Mouse (Mus musculus) ovary, postnatal 14 days (tissue): ENCODE results near the gene Rnf130.

Experiments used
- DNase-seq: peaks from one replicate; pipeline ENCODE4 v3.0.0; 2022; ENCODE audit warnings: low spot score

The Rnf130 gene

DNA sequence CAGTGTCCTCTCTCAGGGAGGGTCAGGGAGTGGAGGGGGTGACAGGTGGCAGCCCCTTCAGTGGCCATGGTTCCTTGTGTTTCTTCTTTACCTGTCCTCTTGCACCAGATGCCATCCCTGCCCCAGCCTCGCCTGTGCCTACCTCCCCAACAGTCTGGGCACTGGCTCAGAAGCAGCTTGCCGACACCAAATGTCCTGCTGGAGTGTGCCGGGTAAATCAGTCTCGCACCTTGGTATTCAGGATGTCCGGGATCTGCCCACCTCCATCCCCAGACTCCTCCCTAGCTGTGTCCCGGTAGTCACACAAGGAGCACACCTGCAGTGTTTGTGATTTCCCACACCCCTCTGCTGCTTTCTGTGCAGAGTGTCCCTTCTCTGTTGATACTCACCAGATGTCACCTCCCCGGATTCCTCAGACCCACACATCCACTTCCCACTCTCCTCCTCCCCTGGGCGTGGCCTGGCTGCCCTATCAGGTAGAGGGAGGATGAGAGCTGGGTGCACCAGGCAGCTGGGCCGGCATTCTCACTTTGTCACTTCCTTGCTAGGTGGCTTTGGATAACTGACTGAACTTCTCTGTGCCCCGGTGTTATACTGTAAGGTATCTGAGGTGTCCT lies 113.2 kb downstream of the Rnf130 start:
- DNase-seq: no peak

DNA sequence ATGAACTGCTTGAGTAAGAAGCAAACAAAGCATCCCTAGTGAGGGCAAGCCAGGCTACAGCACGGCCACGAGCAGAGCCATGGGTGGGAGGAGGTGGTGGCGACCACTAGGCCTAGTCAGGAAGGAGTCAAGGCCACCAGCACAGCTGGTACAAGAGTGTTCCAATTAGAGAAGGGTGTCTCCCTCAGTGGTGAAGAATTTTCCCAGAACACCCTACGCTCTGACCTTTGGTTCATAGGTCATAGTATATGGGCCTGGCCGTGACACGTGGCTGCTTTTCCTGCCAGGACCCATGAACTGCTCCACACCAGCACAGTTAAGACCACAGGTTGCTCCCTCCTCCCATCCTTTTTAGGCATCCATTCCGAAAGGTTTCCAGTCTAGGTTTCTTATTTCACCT lies 114.4 kb downstream of the Rnf130 start:
- no peak for DNase-seq

DNA sequence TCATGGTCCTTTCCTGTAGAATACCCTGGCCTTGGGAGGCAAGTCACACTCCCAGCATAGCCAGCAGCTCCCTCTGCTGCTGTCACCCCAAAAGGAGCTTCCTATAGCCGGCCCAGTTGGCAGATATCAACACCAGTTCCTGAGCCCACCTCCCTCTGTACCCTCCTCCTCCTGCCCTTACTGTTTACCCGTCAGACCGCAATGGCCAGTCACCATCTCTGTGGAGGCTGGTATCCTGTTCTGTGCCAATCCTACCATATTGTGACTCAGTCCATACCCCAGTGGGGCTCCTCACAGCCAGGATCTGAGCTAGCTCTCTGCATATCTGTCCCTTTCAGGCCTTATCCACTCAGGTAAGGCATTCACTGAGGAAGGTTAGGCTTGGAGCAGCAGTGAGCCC lies 120.4 kb downstream of the Rnf130 start:
- no peak for DNase-seq

DNA sequence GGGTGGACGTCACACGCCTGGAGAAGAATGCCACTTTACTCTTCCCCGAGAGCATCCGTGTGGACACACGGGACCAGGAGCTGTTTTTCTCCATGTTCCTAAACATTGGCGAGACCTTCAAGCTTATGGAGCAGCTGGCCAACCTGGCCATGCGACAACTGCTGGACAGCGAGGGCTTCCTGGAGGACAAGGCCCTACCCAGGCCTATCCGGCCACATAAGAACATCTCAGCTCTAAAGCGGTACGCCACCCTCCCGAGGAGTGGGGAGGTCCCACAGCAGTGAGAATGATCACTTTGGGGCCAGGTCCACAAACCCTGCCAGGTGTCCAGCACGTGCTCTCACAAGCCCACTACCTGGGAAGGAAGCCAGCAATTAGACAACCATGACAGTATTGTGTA lies 121.0 kb downstream of the Rnf130 start:
- no peak for DNase-seq

DNA sequence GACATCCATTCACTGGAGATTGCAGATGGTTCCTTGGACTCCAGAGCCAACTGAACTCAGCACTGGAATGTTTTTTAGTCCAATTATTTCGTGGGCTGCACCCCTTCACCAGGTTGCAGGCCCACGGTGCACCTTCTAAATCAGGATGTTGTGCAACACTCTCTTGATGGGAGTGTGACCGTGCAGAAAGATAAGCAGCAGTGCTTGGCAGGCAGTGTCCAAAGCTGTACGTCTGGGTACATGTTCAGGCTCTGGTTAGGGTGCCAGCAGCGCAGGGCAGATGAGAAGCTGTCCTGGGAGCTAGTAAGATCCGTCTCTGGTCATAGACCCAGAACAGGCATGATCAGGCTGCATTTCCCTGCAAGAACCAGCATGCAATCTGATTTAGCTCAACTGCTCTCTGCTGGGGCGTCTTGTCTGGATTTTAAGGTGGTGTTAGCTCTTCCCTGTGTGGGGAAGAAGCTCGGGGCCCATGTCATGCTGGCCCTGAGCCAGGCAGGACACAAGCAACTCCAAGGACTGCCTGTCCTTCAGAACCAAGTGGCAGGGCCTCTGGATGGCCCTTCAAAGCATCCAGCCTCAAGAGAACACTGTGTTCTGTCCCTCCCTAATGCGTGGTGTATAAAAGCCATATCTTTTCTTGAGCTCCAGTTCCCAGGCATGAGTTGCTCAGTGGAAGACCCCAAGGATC lies 122.3 kb downstream of the Rnf130 start:
- no peak for DNase-seq

DNA sequence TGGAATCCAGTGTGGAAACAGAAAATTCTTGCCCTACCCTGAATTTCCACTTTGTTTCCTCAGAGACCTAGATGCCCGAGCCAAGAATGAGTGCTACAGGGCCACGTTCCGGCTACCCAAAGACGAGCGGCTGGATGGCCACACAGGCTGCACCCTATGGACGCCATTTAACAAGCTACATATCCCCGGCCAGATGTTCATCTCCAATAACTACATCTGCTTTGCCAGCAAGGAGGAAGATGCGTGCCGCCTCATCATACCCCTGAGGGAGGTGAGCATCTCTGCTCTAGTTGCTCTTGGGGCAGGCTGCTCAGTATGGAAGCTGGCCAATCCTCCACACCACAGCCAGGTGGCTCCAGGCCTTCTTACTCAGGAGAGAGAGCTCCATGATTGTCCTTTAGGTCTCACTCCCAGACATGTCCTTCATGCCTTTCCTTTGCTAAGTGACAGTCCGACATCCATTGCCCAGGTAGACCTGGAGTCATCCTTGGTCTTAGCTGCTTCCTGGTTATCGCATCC lies 122.9 kb downstream of the Rnf130 start:
- no peak for DNase-seq

DNA sequence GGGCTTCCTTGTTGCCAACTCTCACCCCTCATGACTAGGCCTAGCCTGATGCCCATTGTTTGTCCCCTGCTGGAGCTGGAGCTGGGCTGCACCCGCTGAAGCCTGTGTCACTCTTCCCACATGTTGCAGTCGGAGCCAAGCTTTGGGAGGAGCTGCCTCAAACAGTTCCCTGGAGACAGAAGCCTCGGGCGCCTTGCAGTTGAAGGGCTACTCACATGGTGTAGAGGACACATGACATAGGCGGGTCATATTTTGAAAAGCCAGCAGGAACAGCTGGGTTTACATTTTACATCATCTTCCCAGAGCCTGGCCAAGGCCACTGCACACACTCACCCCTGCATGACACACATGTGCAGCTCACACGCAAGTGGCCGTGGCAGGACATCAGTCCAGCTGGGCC lies 124.1 kb downstream of the Rnf130 start:
- DNase-seq: no peak

DNA sequence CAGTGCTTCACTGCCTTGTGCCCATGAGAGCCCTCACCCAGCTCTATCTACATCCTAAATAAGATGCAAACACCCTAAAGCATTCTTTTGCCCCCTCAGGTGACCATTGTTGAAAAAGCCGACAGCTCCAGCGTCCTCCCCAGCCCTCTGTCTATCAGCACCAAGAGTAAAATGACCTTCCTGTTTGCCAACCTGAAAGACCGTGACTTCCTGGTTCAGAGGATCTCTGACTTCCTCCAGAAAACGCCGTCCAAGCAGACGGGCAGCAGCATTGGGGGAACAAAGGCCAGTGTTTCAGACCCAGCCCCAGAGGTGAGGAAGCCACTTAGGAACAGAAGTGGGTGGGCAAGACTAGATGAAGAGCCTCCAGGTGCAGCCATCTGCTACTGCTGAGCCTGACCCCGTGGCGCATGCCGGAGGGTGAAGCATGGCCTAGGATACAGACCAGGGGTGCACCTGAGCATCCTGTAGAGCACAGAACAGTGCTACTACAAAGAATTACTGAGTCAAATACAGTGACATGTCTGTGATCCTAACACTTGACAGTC lies 124.5 kb downstream of the Rnf130 start:
- no peak for DNase-seq

DNA sequence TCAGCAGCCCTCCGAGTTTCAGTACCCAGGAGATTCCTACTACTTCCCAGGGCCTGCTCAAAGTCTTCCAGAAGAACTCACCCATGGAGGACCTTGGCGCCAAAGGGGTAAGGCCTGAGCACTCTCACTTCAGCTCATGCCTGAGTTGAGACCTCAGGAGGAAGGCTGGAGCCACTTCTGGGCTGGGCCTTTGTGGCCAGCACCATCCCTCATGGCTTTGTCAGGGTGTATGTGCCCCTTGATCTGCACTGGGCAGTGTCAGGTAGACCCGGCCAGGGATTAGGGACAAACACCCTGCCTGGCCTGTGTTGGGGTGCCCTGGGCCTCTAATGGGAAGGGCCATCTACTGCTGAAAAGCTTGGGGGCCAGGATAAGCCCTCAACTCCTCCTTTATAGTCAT lies 126.2 kb downstream of the Rnf130 start:
- no peak for DNase-seq

DNA sequence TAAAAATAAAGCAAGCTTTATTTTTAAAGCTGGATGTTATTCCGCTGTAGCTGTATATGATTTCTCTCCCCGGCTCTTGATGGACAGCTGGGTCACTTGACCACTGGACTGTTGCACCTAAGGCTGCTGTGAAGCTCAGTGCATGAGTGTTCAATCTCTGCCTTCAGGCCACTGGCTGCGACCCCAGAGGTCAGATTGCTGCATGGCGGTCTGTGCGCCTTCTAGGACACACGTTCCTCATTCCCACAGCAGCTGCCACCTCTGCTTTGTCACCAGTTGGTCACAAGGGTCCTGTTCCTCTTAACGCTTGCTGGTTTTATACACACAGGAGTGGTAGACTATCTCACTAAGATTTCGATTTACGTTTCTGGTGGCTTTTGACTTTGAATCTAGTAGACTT lies 129.0 kb downstream of the Rnf130 start:
- DNase-seq: no peak
